9 mouse cellular contexts compared by ENCODE assay signal in the genomic region with DNA sequence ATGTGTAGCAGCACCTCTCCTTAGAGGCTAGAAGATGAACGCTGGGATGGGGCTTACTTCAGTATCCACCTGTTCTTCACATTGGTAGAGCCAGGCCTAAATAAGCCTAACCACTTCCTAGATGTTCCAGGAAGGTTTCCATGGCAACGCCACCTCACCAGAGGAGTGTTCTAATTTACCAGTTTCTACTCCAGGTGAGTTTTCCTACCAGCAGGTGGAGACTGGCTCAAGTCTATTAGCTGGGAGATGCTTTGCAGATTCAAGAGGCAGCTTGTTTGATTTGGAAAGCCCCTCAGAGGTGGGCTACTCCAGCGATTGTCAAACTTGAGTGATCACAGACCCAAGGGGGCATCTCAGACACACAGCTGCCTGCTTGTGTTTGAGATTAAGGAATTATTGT.
DNase-seq lines count a peak whose midpoint lies in the region; ATAC-seq and TF ChIP-seq lines count a peak whose summit lies in the region.
"Had no signal": no experiment of that assay in that cellular context is flagged by ENCODE, and none has a peak within 500 bp of the region (broad histone marks: within the 10 kb centered on the region; RNA-seq: fewer than 3 reads in every experiment).

No protein-coding gene starts in this region.

- no peak for TF ChIP-seq CTCF in testis, adult 2 months (IDR thresholded peaks at IDR 0.05; ENCODE audit: control insufficient read depth, insufficient read depth, insufficient replicate concordance, low read depth, low read length)

- H3K4me3 ChIP-seq in testis, adult 2 months (ENCODE audit: control insufficient read depth, low read depth, low read length): peak overlapping the region; percentile 80
- no peak overlapping the region for H3K4me3 ChIP-seq in embryonic facial prominence, embryonic 10.5 days
- no peak overlapping the region for H3K4me3 ChIP-seq in midbrain, embryonic 15.5 days
- H3K4me3 ChIP-seq: limb, embryonic 15.5 days had no signal

- no peak overlapping the region for H3K27ac ChIP-seq in testis, adult 2 months (ENCODE audit: control insufficient read depth, insufficient read depth, low read depth, low read length)
- H3K27ac ChIP-seq in embryonic facial prominence, embryonic 10.5 days (replicated peaks): no peak overlapping the region
- no peak overlapping the region for H3K27ac ChIP-seq in midbrain, embryonic 15.5 days
- H3K27ac ChIP-seq: limb, embryonic 15.5 days had no signal

- ATAC-seq in midbrain, embryonic 15.5 days (replicated peaks): peak; percentile 83
- ATAC-seq in megakaryocyte, adult 5-6 weeks (ENCODE audit: poor library complexity, severe bottlenecking): no peak

- peaks cover 7% of the 10 kb centered on the region for H3K4me1 ChIP-seq in testis, adult 2 months (ENCODE audit: control insufficient read depth, insufficient read depth, low read length)
- H3K4me1 ChIP-seq in embryonic facial prominence, embryonic 10.5 days: peaks cover 23% of the 10 kb centered on the region
- H3K4me1 ChIP-seq in midbrain, embryonic 15.5 days: peaks cover 28% of the 10 kb centered on the region

- H3K36me3 ChIP-seq in testis, adult 2 months (ENCODE audit: control insufficient read depth, insufficient read depth, low read length): peaks cover 1% of the 10 kb centered on the region; the same call in 1 of the 2 replicates
- no peaks in the 10 kb centered on the region for H3K36me3 ChIP-seq in embryonic facial prominence, embryonic 10.5 days (replicated peaks)
- H3K36me3 ChIP-seq in midbrain, embryonic 15.5 days (replicated peaks): no peaks in the 10 kb centered on the region
- H3K36me3 ChIP-seq: limb, embryonic 15.5 days had no signal

- no peak overlapping the region for H3K4me2 ChIP-seq in midbrain, embryonic 15.5 days
- H3K4me2 ChIP-seq: limb, embryonic 15.5 days had no signal

- WGBS in embryonic facial prominence, embryonic 10.5 days: 50% methylated on average over 3 of the region's 3 CpGs
- WGBS in midbrain, embryonic 15.5 days: 38% methylated on average over 3 of the region's 3 CpGs

- no peaks in the 10 kb centered on the region for H3K9me3 ChIP-seq in embryonic facial prominence, embryonic 10.5 days
- H3K9me3 ChIP-seq in midbrain, embryonic 15.5 days: no peaks in the 10 kb centered on the region
- H3K9me3 ChIP-seq: limb, embryonic 15.5 days had no signal

- no peak for DNase-seq in testis, postnatal 10 days (ENCODE audit: low spot score)
- DNase-seq in embryonic facial prominence, embryonic 10.5 days (ENCODE audit: low spot score): peak; percentile 31
- DNase-seq in kidney, postnatal 14 days: peak; percentile 34
- no peak for DNase-seq in spleen, adult 12 weeks (ENCODE audit: low spot score)
- DNase-seq in liver: no peak

- H3K9ac ChIP-seq in midbrain, embryonic 15.5 days: no peak overlapping the region
- H3K9ac ChIP-seq: limb, embryonic 15.5 days had no signal

- H3K27me3 ChIP-seq in testis, adult 2 months (ENCODE audit: control insufficient read depth, insufficient read depth, low read length): no peaks in the 10 kb centered on the region
- peaks cover 39% of the 10 kb centered on the region for H3K27me3 ChIP-seq in embryonic facial prominence, embryonic 10.5 days (replicated peaks; ENCODE audit: low read depth, poor library complexity, severe bottlenecking)
- no peaks in the 10 kb centered on the region for H3K27me3 ChIP-seq in midbrain, embryonic 15.5 days (replicated peaks)

- TF ChIP-seq POLR2A in testis, adult 2 months (IDR thresholded peaks at IDR 0.05; ENCODE audit: control insufficient read depth, low read depth, low read length): no peak

Comparison
In these comparisons a context has a peak if more than half of its experiments do, and no peak if none do; other contexts are left out.
1. DNase-seq: peak in embryonic facial prominence, embryonic 10.5 days (single experiment) and kidney, postnatal 14 days (single experiment); none in testis, postnatal 10 days (single experiment), spleen, adult 12 weeks (single experiment) and liver (single experiment).